Mouse (Mus musculus) CH12.LX (cell line): Measurements from ENCODE around the gene Uck2. TPM values are rescaled to one million over a fixed set of nuclear protein-coding genes. Genes with fewer than 3 reads are reported as not detected.

Source experiments
- DNase-seq: peaks from one replicate; pipeline ENCODE4 v3.0.0-alpha.2; 2013; ENCODE audit errors: extremely low read depth
- H3K27ac ChIP-seq: 2 replicates; pipeline ENCODE4 v1.5.1; 2012; ENCODE audit warnings: low read depth, mild to moderate bottlenecking, control low read depth, moderate library complexity; ENCODE audit not compliant: insufficient read depth
- H3K27me3 ChIP-seq: replicated peaks from 2 replicates; pipeline ENCODE3; 2012; ENCODE audit warnings: inconsistent platforms
- H3K36me3 ChIP-seq, 2 experiments: replicated peaks in 1 of 2; 2 replicates each; pipeline versions ENCODE3 to v1.6.1; 2012; ENCODE audit warnings: inconsistent platforms in 1 of 2, low read length in 1 of 2, mild to moderate bottlenecking in 1 of 2, mixed read lengths in 1 of 2, moderate library complexity in 1 of 2; ENCODE audit not compliant: control insufficient read depth in 1 of 2, insufficient read depth in 1 of 2
- H3K4me1 ChIP-seq, 2 experiments: 2 replicates each; pipeline ENCODE4 v1.6.1; 2012; ENCODE audit warnings: inconsistent platforms in 1 of 2, moderate library complexity in 1 of 2; ENCODE audit not compliant: insufficient read depth in 2 of 2, control insufficient read depth in 1 of 2
- H3K4me2 ChIP-seq: 2 replicates; pipeline ENCODE4 v1.6.1; 2012; ENCODE audit warnings: low read depth, mild to moderate bottlenecking, control low read depth; ENCODE audit not compliant: poor library complexity, insufficient read depth, severe bottlenecking
- H3K4me3 ChIP-seq, 3 experiments: fragments of 150-350 bp in 1 of 3; sonication (generic) in 1 of 3; replicated peaks in 1 of 3; 2 replicates each; pipeline versions ENCODE3 to v1.5.1; 2011 to 2012; ENCODE audit warnings: low read depth in 2 of 3, low read length in 2 of 3, mild to moderate bottlenecking in 2 of 3, moderate library complexity in 2 of 3, control low read depth in 1 of 3, improper control_type of control experiment in 1 of 3, inconsistent platforms in 1 of 3, mixed read lengths in 1 of 3; ENCODE audit not compliant: poor library complexity in 1 of 3
- H3K79me2 ChIP-seq: replicated peaks from 2 replicates; pipeline ENCODE4 v1.6.1; 2012; ENCODE audit warnings: mild to moderate bottlenecking, moderate library complexity; ENCODE audit not compliant: control insufficient read depth, poor library complexity, insufficient read depth, severe bottlenecking; ENCODE audit errors: extremely low read depth
- H3K9ac ChIP-seq: 2 replicates; pipeline ENCODE4 v1.6.1; 2012; ENCODE audit warnings: low read depth, mild to moderate bottlenecking, control low read depth, moderate library complexity; ENCODE audit not compliant: insufficient read depth
- H3K9me3 ChIP-seq: replicated peaks from 2 replicates; pipeline ENCODE3; 2012; ENCODE audit warnings: low read length, inconsistent platforms, mixed read lengths
- CHD2 ChIP-seq: IDR thresholded peaks from 2 replicates; pipeline ENCODE4 v1.6.1; 2011; ENCODE audit warnings: low read length, improper control_type of control experiment
- E2F4 ChIP-seq: IDR thresholded peaks from 2 replicates; pipeline ENCODE4 v1.6.1; 2011; ENCODE audit warnings: low read depth, low read length, improper control_type of control experiment; ENCODE audit not compliant: insufficient replicate concordance
- ETS1 ChIP-seq: conservative IDR thresholded peaks from 2 replicates; pipeline ENCODE4 v1.6.1; 2012; ENCODE audit warnings: low read depth, mild to moderate bottlenecking, inconsistent platforms, low read length, improper control_type of control experiment, moderate library complexity
- HCFC1 ChIP-seq: IDR thresholded peaks from 2 replicates; pipeline ENCODE4 v1.6.1; 2012; ENCODE audit warnings: low read depth, mild to moderate bottlenecking, inconsistent platforms, low read length, improper control_type of control experiment
- KAT2A ChIP-seq: IDR thresholded peaks from 2 replicates; pipeline ENCODE4 v1.6.1; 2012; ENCODE audit warnings: low read length, improper control_type of control experiment, inconsistent platforms; ENCODE audit not compliant: insufficient replicate concordance
- MAX ChIP-seq: IDR thresholded peaks from 2 replicates; pipeline ENCODE4 v1.6.1; 2011; ENCODE audit warnings: low read length, improper control_type of control experiment
- MAZ ChIP-seq: IDR thresholded peaks from 2 replicates; pipeline ENCODE4 v1.6.1; 2012; ENCODE audit warnings: low read depth, mild to moderate bottlenecking, inconsistent platforms, low read length, improper control_type of control experiment, moderate library complexity
- MXI1 ChIP-seq: IDR thresholded peaks from 2 replicates; pipeline ENCODE4 v1.6.1; 2011; ENCODE audit warnings: mild to moderate bottlenecking, low read depth, low read length, improper control_type of control experiment
- MYC ChIP-seq: IDR thresholded peaks from 2 replicates; pipeline ENCODE4 v1.6.1; 2011; ENCODE audit warnings: low read depth, mild to moderate bottlenecking, improper control_type of control experiment, low read length
- NELFE ChIP-seq: IDR thresholded peaks from 2 replicates; pipeline ENCODE4 v1.6.1; 2011; ENCODE audit warnings: low read depth, low read length, improper control_type of control experiment
- NRF1 ChIP-seq: IDR thresholded peaks from 2 replicates; pipeline ENCODE4 v1.6.1; 2014; ENCODE audit warnings: low read depth, mild to moderate bottlenecking, inconsistent platforms, low read length, improper control_type of control experiment, moderate library complexity
- PAX5 ChIP-seq: IDR thresholded peaks from 2 replicates; pipeline ENCODE4 v1.6.1; 2012; ENCODE audit warnings: low read length, inconsistent platforms, mixed read lengths
- POLR2AphosphoS2 ChIP-seq: IDR thresholded peaks from 2 replicates; pipeline ENCODE4 v1.6.1; 2011; ENCODE audit warnings: low read depth, low read length, improper control_type of control experiment
- UBTF ChIP-seq: IDR thresholded peaks from 2 replicates; pipeline ENCODE4 v1.6.1; 2012; ENCODE audit warnings: low read depth, mild to moderate bottlenecking, inconsistent platforms, low read length, improper control_type of control experiment, moderate library complexity
- USF1 ChIP-seq: IDR thresholded peaks from 2 replicates; pipeline ENCODE4 v1.6.1; 2014; ENCODE audit warnings: low read depth, mild to moderate bottlenecking, inconsistent platforms, low read length, improper control_type of control experiment
- ZC3H11A ChIP-seq: IDR thresholded peaks from 2 replicates; pipeline ENCODE4 v1.6.1; 2012; ENCODE audit warnings: low read depth, mild to moderate bottlenecking, inconsistent platforms, low read length, improper control_type of control experiment
- ZMIZ1 ChIP-seq: IDR thresholded peaks from 2 replicates; pipeline ENCODE4 v1.6.1; 2012; ENCODE audit warnings: low read depth, mild to moderate bottlenecking, inconsistent platforms, low read length, improper control_type of control experiment
- ZNF384 ChIP-seq: IDR thresholded peaks from 2 replicates; pipeline ENCODE4 v1.6.1; 2012; ENCODE audit warnings: low read depth, low read length, improper control_type of control experiment, inconsistent platforms
- dilution Hi-C: fragments of 300-500 bp; cut with MboI; formaldehyde crosslinking; loops from 2 replicates; pipeline ENCODE4 v1.14.3; 2020; ENCODE audit warnings: low sequenced_read_pairs; ENCODE audit not compliant: extremely low pct_unique_long_range_greater_than_20kb, extremely low pct_ligation_motif_present
- in situ Hi-C: fragments of 300-500 bp; cut with MboI; formaldehyde crosslinking; loops from 3 replicates; pipeline ENCODE4 v1.14.3; 2019; ENCODE audit warnings: low sequenced_read_pairs, low pct_ligation_motif_present, low pct_unique_long_range_greater_than_20kb, mixed read lengths
- polyA plus RNA-seq: library from polyadenylated mRNA; unstranded; fragments of >175 nt; gene quantifications from 2 replicates; pipeline ENCODE4 v1.2.1, GENCODE M21; 2012; ENCODE audit warnings: low read depth; ENCODE audit not compliant: insufficient read length
- total RNA-seq, 2 experiments: library from RNA; depleted of rRNA; stranded (reverse); fragments of 300-350 nt in 1 of 2; fragments of >200 nt in 1 of 2; gene quantifications; 2 replicates each; pipeline ENCODE4 v1.2.3; 2012 to 2014

The Uck2 gene
- total and polyA plus RNA-seq, 3 experiments = 235 to 392 (median 363) TPM

GRCm38 (mm10) chr1:167256724-167257302, 28.3 kb downstream of the Uck2 start:
- Histone ChIP-seq H3K27ac (no peak overlapping the region), H3K27me3 (no peaks in the 10 kb centered on the region), H3K36me3 (peaks cover 5 to 76% of the 10 kb centered on the region in 2 experiments), H3K9me3 (peaks cover 5% of the 10 kb centered on the region), H3K4me3 (no peak overlapping the region), H3K79me2 (peaks cover 86% of the 10 kb centered on the region), H3K4me1 (peaks cover 0 to 13% of the 10 kb centered on the region in 2 experiments; a peak in 2 of 4 replicates), H3K9ac (no peak overlapping the region), H3K4me2 (no peak overlapping the region)
- TF ChIP-seq ZC3H11A (no peak), MXI1 (no peak), CHD2 (no peak), PAX5 (no peak), UBTF (no peak), POLR2AphosphoS2 (no peak), MAZ (no peak)
- DNase-seq = no peak
- dilution Hi-C loops (no loop called here), in situ Hi-C loops (no loop called here)

- Histone ChIP-seq H3K27ac (no peak overlapping the region), H3K36me3 (peaks cover 3 to 74% of the 10 kb centered on the region in 2 experiments), H3K9ac (no peak overlapping the region), H3K27me3 (no peaks in the 10 kb centered on the region), H3K79me2 (peaks cover 90% of the 10 kb centered on the region), H3K4me3 (no peak overlapping the region), H3K9me3 (peaks cover 5% of the 10 kb centered on the region), H3K4me2 (no peak overlapping the region), H3K4me1 (peaks cover 0 to 34% of the 10 kb centered on the region in 2 experiments; a peak in 3 of 4 replicates)
- dilution Hi-C loops = no loop called here
- in situ Hi-C loops = no loop called here
- no peak for DNase-seq
- no peak for TF ChIP-seq USF1
- no peak for TF ChIP-seq ZC3H11A
- TF ChIP-seq ZMIZ1 = no peak
- no peak for TF ChIP-seq KAT2A
- TF ChIP-seq MAX = no peak
- no peak for TF ChIP-seq POLR2AphosphoS2
- TF ChIP-seq MYC = no peak
- TF ChIP-seq NRF1 = no peak
- no peak for TF ChIP-seq HCFC1
- no peak for TF ChIP-seq E2F4
- no peak for TF ChIP-seq PAX5
- TF ChIP-seq NELFE = no peak
- TF ChIP-seq ETS1 = no peak
- no peak for TF ChIP-seq ZNF384
Observed at GRCm38 (mm10) chr1:167253579-167253978, 31.5 kb downstream of the Uck2 start.
